Mouse (Mus musculus): ENCODE measurements around the gene Pstk. TPM values are rescaled to one million over a fixed set of nuclear protein-coding genes. Genes with fewer than 3 reads are reported as not detected.
A peak's percentile ranks its signal among the peaks of the same experiment; 100 is the strongest.
"Not testable (repeated sequence)": the region's sequence is repeated elsewhere in the genome, so short reads cannot be mapped to it uniquely, and the experiment has no call there.

The Pstk gene
- total and polyA plus RNA-seq, 3 experiments = 21.3 to 91.3 (median 26.2) TPM

DNA sequence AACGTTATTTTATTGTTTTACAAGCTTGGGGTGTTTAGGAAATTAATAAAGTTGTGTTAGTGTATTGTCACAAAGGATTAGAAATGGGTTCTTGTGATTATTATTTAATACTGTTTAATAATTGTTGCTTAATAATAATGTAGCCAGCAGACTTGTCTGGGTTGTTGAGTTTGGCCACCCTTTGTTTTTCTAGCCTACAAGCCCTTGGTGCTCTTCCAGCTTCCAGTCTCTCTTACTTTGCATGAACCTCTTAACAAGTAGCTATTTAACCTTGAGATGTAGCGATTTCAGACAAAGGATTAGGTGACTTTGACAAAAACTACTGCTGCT is 41.0 kb downstream of the Pstk start:
- no peak for DNase-seq

DNA sequence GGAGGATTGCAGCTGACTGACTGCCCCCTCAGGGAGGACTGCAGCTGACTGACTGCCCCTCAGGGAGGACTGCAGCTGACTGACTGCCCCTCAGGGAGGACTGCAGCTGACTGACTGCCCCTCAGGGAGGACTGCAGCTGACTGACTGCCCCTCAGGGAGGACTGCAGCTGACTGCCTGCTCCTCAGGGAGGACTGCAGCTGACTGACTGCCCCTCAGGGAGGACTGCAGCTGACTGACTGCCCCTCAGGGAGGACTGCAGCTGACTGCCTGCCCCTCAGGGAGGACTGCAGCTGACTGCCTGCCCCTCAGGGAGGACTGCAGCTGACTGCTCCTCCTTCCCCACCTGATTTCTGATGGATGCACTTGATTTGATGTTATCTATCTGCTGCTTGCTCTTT is 45.8 kb downstream of the Pstk start:
- not testable (repeated sequence) for DNase-seq

DNA sequence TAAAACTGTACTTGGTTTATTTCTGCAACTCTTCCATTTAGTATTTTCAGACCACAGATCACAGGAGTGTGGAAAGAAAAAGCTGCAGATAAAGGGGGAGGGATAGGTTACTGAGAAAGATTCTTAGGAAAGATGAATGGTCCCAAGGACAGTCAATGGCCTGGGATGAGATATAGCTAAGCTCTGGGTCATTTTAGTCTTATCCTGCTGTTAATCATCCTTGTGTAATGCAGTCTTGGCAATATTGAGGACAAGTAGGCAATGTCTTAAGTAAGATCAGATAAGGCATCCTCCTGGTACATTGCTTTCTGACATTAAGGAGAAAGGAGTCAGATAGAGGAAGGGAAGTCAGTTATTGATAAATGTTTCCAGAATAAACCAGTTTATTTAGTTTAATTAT is 46.7 kb downstream of the Pstk start:
- no peak for DNase-seq

DNA sequence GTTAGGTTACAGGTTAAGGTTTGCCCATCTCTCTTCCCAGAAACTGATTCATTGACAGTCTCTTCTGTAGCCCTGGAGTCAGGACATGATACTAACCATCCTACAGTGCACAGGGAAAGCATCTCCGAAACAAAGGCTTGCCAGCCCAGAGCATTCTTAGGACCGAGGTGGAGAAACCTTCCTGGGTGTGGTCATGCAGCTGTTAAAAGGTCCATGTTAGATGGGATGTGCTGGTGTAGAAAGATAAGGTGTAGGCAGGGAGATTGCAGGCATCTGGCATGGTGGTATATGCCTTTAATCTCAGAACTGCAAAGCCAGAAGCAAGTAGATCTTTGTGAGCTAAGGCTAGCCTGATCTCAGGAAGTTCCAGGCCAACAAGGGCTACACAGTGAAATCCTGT is 54.0 kb downstream of the Pstk start:
- no peak for DNase-seq

DNA sequence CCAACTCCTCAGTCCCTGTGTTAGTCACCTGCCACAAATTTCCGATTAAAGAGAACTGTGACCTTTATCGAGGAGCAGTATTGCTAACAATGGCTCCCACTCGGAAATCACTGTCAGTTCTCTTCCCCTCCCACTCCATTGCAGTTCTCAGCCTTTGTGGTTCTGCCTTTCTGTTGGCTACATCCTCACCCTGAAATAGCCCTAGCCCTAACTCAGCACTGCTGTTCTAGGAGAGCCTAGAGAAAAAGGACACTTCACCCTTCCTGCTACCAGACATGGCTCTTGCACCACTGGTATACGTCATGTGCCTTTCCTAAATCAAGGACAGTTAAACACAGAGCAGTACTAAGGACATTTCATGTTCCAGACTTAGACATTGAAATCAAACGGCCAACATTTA is 56.4 kb downstream of the Pstk start:
- peak; percentile 61 for DNase-seq

DNA sequence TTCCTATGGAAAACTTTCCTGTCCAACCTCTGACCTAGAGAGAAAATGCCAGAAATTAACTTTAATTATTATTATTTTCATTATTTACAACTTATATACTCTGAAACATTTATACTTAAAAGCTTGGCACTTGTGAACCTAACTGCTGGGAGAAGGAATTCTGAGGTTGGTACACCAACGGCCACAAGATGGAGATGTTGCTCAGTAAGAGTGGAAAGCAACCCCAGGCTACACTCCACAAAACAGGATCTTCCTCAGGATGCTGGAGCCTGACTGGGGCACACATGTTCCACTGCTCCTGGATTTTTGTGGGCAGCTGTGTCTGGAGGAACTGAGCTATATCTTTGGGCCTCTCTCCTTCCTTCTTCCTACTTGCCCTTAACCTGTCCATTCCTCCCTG is 61.3 kb downstream of the Pstk start:
- peak; percentile 22 for DNase-seq

DNA sequence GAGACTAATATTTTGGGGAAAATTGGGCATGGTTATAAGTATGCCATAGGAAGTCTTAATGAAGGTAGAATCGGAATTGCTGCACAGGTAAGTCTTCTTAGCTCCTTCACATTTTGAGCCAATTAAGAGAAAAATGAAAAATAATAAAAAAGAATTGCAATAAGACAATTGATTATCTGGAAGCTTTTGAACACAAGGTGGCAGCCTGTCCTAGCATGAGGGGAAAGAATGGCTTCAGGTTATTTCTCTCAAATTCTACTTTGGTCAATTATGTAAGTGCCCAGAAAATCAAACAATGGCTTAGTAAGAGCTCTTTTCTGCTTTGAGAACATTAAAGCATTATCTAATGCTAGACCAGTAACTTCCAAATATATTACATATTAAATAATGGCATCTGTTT is 63.3 kb downstream of the Pstk start:
- no peak for DNase-seq

DNA sequence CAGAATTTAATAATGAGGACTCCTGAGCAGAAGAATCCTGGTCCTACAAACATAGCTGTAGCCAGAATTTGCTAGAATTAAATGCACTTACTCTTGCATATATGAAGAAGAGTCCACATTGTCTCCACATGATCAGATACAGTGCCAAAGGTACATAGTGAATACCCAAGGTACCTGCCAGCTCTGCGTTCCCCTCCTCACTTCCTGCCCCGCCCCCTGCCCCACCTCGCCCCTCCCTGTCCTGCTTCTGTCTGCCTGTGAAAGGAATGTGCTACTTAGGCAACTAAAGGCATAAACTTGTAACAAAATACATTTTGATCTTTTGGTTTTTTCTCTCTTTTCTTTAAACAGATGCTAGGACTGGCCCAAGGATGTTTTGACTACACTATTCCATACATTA is 66.1 kb downstream of the Pstk start:
- no peak for DNase-seq

Other genes starting within 250 kb of the Pstk start
- not detected for gene 4933402N03Rik, start 224.8 kb upstream of the Pstk start, total RNA-seq (2021)
- not detected in 2 replicates for gene 4933402N03Rik, start 224.8 kb upstream of the Pstk start, polyA plus RNA-seq (2012; rRNA removed)
- not detected for gene 5430419D17Rik, start 196.7 kb upstream of the Pstk start, total RNA-seq (2021)
- not detected in 2 replicates for gene 5430419D17Rik, start 196.7 kb upstream of the Pstk start, polyA plus RNA-seq (2012; rRNA removed)
- gene Cuzd1, start 48.8 kb upstream of the Pstk start, total RNA-seq (2021) = not detected
- not detected in 2 replicates for gene Cuzd1, start 48.8 kb upstream of the Pstk start, polyA plus RNA-seq (2012; rRNA removed)
- not detected for gene Fam24b, start 41.6 kb upstream of the Pstk start, total RNA-seq (2021)
- gene Fam24b, start 41.6 kb upstream of the Pstk start, polyA plus RNA-seq (2012; rRNA removed) = not detected in 2 replicates
- not detected for gene Fam24a, start 37.3 kb upstream of the Pstk start, total RNA-seq (2021)
- gene Fam24a, start 37.3 kb upstream of the Pstk start, polyA plus RNA-seq (2012; rRNA removed) = not detected in 2 replicates
- gene 2310057M21Rik, start 8.4 kb upstream of the Pstk start, total RNA-seq (2021) = 10 to 100 TPM; 13.0 to 13.1 TPM
- 6.6 and 8.8 TPM in 2 replicates for gene 2310057M21Rik, start 8.4 kb upstream of the Pstk start, polyA plus RNA-seq (2012; rRNA removed)
- 10 to 100 TPM; 36.8 to 37.2 TPM for gene Ikzf5, start 39.4 kb downstream of the Pstk start, total RNA-seq (2021)
- 7.4 and 7.9 TPM in 2 replicates for gene Ikzf5, start 39.4 kb downstream of the Pstk start, polyA plus RNA-seq (2012; rRNA removed)
- gene Acadsb, start 39.5 kb downstream of the Pstk start, total RNA-seq (2021) = 100 to 1,000 TPM; 228 to 655 TPM
- 14.5 and 24.4 TPM in 2 replicates for gene Acadsb, start 39.5 kb downstream of the Pstk start, polyA plus RNA-seq (2012; rRNA removed)
- not detected for gene Hmx3, start 171.7 kb downstream of the Pstk start, total RNA-seq (2021)
- gene Hmx3, start 171.7 kb downstream of the Pstk start, polyA plus RNA-seq (2012; rRNA removed) = not detected in 2 replicates
- not detected for gene Hmx2, start 177.6 kb downstream of the Pstk start, total RNA-seq (2021)
- not detected in 2 replicates for gene Hmx2, start 177.6 kb downstream of the Pstk start, polyA plus RNA-seq (2012; rRNA removed)
- gene Bub3, start 189.1 kb downstream of the Pstk start, total RNA-seq (2021) = 10 to 100 TPM; 67.0 to 82.2 TPM
- 31.8 and 39.6 TPM in 2 replicates for gene Bub3, start 189.1 kb downstream of the Pstk start, polyA plus RNA-seq (2012; rRNA removed)